Mouse (Mus musculus) embryonic facial prominence, embryonic 13.5 days (tissue): ENCODE results near the gene Gzme. TPM values are rescaled to one million over a fixed set of nuclear protein-coding genes. Genes with fewer than 3 reads are reported as not detected.
"Not testable (repeated sequence)": the region's sequence is repeated elsewhere in the genome, so short reads cannot be mapped to it uniquely, and the experiment has no call there.

Experiments used
- ATAC-seq: fragments of 200-750 bp; cut with Nextera tagmentation; 2 replicates; pipeline ENCODE4 v1.8.0; 2017; ENCODE audit warnings: low read depth; ENCODE audit not compliant: insufficient number of reproducible peaks, insufficient read depth, low FRiP score, low TSS enrichment
- H3K27ac ChIP-seq: fragments of 300-500 bp; sonication (generic); 2 replicates; pipeline ENCODE4 v1.5.1; 2015; ENCODE audit warnings: moderate library complexity, mild to moderate bottlenecking, inconsistent platforms
- H3K27me3 ChIP-seq: fragments of 300-500 bp; sonication (generic); 2 replicates; pipeline ENCODE4 v1.6.1; 2015; ENCODE audit warnings: mild to moderate bottlenecking, inconsistent platforms
- H3K36me3 ChIP-seq: fragments of 300-500 bp; sonication (generic); 2 replicates; pipeline ENCODE4 v1.6.1; 2015; ENCODE audit warnings: mild to moderate bottlenecking, inconsistent platforms
- H3K4me1 ChIP-seq: fragments of 300-500 bp; sonication (generic); 2 replicates; pipeline ENCODE4 v1.6.1; 2015; ENCODE audit warnings: inconsistent platforms
- H3K4me2 ChIP-seq: fragments of 300-500 bp; sonication (generic); 2 replicates; pipeline ENCODE4 v1.6.1; 2015; ENCODE audit warnings: moderate library complexity, mild to moderate bottlenecking, inconsistent platforms
- H3K4me3 ChIP-seq: fragments of 300-500 bp; sonication (generic); 2 replicates; pipeline ENCODE4 v1.5.1; 2015; ENCODE audit warnings: mild to moderate bottlenecking, inconsistent platforms
- H3K9ac ChIP-seq: fragments of 300-500 bp; sonication (generic); 2 replicates; pipeline ENCODE4 v1.6.1; 2015; ENCODE audit warnings: mild to moderate bottlenecking, inconsistent platforms
- H3K9me3 ChIP-seq: fragments of 300-500 bp; sonication (generic); 2 replicates; pipeline ENCODE4 v1.6.1; 2016; ENCODE audit warnings: inconsistent platforms
- WGBS: fragments of 180-500 bp; shearing (Covaris S2); methylation state at CpG from one replicate; pipeline ENCODE4 v1.1.7; 2015; ENCODE audit warnings: mixed read lengths; 5-methylcytosine and 5-hydroxymethylcytosine counted together
- polyA plus RNA-seq: library from polyadenylated mRNA; unstranded; fragments of >200 nt; fragmentation: Nextera tagmentation; extraction: Ambion mirVana; gene quantifications from 2 replicates; pipeline ENCODE4 v1.2.1, GENCODE M21; 2015

Gzme gene
- polyA plus RNA-seq, result not detected in 2 replicates

DNA sequence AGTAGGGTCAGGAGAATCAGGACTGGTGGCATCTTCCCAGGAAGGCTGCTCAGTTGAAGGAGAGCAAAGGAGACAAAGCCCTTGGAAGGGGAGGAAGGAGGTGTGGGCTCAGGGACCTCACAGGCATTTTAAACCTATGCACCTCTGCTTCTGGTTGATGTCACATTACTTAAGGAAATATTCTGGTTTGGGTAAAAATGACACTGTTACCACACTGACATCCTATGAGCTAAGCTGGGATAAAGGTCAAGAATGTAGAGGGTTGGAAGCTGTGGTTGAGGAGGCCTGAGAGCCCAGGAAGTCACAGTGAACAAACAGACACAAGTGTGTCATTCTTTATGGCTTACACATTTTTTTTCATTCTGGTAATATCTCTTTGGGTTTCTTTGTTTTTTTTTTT lies at the start of gene Gzme:
Gene Gzme, minus strand, starts transcription at position 101 of the 400 bp plus-strand sequence.
- Histone ChIP-seq H3K9me3 (no peaks in the 10 kb centered on the region), H3K4me1 (no peaks in the 10 kb centered on the region), H3K4me3 (no peak within 1 kb of the TSS), H3K27me3 (no peaks in the 10 kb centered on the region), H3K4me2 (no peak within 1 kb of the TSS), H3K9ac (no peak within 1 kb of the TSS), H3K27ac (no peak within 1 kb of the TSS), H3K36me3 (no peaks in the 10 kb centered on the region)
- ATAC-seq, result no peak

DNA sequence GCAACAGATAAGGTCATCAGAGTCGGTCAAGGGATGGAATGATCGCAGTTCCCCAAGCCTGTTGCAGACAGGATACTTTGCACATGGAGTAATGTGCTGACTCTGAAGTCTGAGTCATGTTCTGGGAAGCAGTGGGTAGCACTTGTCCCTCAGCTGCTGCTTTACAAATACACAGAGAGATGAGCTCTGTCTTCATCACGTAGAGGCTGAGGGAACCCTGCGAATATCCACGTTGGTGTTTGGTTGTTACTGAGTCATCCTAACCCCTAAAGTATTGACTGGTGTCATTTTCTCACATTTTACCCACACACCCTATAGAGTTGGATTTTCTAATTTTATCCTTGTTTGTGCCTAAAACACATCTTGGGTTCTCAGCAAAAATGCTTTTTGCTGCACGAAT lies 47.6 kb upstream of the Gzme start:
- Histone ChIP-seq H3K4me2 (no peak overlapping the region), H3K4me3 (no peak overlapping the region), H3K4me1 (no peaks in the 10 kb centered on the region), H3K9ac (no peak overlapping the region), H3K36me3 (no peaks in the 10 kb centered on the region), H3K27me3 (no peaks in the 10 kb centered on the region), H3K9me3 (no peaks in the 10 kb centered on the region), H3K27ac (no peak overlapping the region)
- 77% methylated on average over 6 of the region's 6 CpGs for WGBS
- no peak for ATAC-seq

- Histone ChIP-seq H3K4me1 (no peaks in the 10 kb centered on the region), H3K9me3 (no peaks in the 10 kb centered on the region), H3K27me3 (no peaks in the 10 kb centered on the region), H3K36me3 (no peaks in the 10 kb centered on the region), H3K4me2 (no peak overlapping the region), H3K4me3 (no peak overlapping the region), H3K27ac (no peak overlapping the region), H3K9ac (no peak overlapping the region)
- WGBS, result 81% methylated on average over 2 of the region's 2 CpGs
- ATAC-seq, result no peak
Observed at GRCm38 (mm10) chr14:56162109-56162508, 41.7 kb upstream of the Gzme start.

DNA sequence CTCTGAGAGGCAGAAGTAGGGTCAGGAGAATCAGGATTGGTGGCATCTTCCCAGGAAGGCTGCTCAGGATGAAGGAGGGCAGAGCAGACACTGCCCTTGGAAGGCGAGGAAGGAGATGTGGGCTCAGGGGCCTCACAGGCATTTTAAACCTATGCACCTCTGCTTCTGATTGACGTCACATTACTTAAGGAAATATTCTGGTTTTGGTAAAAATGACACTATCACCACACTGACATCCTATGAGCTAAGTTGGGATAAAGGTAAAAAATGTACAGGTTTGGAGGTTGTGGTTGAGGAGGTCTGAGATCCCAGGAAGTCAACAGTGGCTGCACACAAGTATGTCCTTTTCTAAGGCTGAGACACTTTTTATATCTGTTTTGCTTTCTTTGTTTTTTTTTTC lies 39.1 kb upstream of the Gzme start, which contains the start of gene Gzmg:
Gene Gzmg, minus strand, starts transcription at position 101 of the 400 bp plus-strand sequence.
- WGBS, result 82% methylated on average over 2 of the region's 2 CpGs
- not testable (repeated sequence) for H3K4me2 ChIP-seq, H3K4me1 ChIP-seq, ATAC-seq, H3K9ac ChIP-seq, H3K27ac ChIP-seq, H3K9me3 ChIP-seq, H3K4me3 ChIP-seq, H3K36me3 ChIP-seq, H3K27me3 ChIP-seq

DNA sequence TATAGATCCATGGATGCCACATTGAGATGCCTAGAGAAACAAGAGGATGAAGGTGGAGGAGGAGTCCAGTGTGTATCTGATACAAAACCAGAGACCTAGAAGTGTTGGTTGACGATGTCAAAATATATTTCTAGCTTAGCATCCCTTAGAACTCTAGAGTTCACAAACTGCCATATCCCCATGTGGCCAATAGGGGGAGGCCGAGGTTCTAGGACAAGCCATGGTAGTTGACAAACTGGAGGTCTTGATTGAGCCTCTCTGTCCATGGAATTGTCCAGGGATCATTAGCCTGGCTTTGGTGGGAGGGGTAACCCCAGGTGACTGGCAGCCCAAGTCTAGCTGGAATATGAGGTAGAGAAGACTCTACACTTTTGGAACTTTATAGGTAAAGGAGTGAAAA lies 34.9 kb upstream of the Gzme start:
- Histone ChIP-seq H3K4me3 (no peak overlapping the region), H3K9me3 (no peaks in the 10 kb centered on the region), H3K27ac (no peak overlapping the region), H3K4me1 (no peaks in the 10 kb centered on the region), H3K9ac (no peak overlapping the region), H3K4me2 (no peak overlapping the region), H3K36me3 (no peaks in the 10 kb centered on the region), H3K27me3 (no peaks in the 10 kb centered on the region)
- no peak for ATAC-seq
- 73% methylated on average over 2 of the region's 2 CpGs for WGBS

DNA sequence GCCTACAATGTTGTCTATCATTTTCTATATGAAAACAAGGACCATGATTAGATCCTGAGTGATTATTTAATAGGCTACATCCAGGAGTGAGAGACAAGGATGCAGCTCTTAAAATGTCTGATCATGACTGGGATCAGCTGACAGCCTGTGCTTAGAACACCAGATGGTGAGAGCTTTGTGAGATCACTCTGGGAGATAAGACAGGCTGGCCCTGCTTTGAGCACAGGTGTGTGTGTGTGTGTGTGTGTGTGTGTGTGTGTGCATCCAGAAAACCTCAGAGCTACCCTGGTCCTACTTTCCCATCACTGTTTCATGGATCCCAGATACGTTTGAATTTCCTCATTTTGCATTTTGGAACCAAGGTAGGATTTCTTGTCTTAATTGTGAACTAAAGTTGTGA lies 13.2 kb upstream of the Gzme start:
- not testable (repeated sequence) for ATAC-seq, H3K4me2 ChIP-seq, H3K27ac ChIP-seq, H3K27me3 ChIP-seq, H3K4me1 ChIP-seq, H3K4me3 ChIP-seq, H3K36me3 ChIP-seq, H3K9ac ChIP-seq, H3K9me3 ChIP-seq
- 89% methylated on average over 1 of the region's 1 CpGs for WGBS

DNA sequence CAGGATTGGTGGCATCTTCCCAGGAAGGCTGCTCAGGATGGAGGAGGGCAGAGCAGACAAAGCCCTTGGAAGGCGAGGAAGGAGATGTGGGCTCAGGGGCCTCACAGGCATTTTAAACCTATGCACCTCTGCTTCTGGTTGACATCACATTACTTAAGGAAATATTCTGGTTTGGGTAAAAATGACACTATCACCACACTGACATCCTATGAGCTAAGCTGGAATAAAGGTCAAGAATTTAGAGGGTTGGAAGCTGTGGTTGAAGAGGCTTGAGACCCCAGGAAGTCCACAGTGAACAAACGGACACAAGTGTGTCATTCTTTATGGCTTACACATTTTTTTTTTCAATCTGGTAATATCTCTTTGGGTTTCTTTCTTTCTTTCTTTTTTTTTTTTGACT lies 12.1 kb upstream of the Gzme start, which contains the start of gene Gzmd:
Gene Gzmd, minus strand, starts transcription at position 101 of the 400 bp plus-strand sequence.
- H3K9me3 ChIP-seq, H3K4me3 ChIP-seq, H3K4me1 ChIP-seq, H3K36me3 ChIP-seq, H3K9ac ChIP-seq, H3K4me2 ChIP-seq, H3K27me3 ChIP-seq, H3K27ac ChIP-seq, ATAC-seq: not testable (repeated sequence)
- 76% methylated on average over 2 of the region's 2 CpGs for WGBS

- Histone ChIP-seq H3K27me3 (no peaks in the 10 kb centered on the region), H3K4me3 (no peak overlapping the region), H3K27ac (no peak overlapping the region), H3K36me3 (no peaks in the 10 kb centered on the region), H3K9me3 (no peaks in the 10 kb centered on the region), H3K4me2 (no peak overlapping the region), H3K9ac (no peak overlapping the region), H3K4me1 (no peaks in the 10 kb centered on the region)
- no peak for ATAC-seq
- 43% methylated on average over 3 of the region's 3 CpGs for WGBS
Observed at GRCm38 (mm10) chr14:56128341-56128740, 7.9 kb upstream of the Gzme start.

- no peak for ATAC-seq
- Histone ChIP-seq H3K4me3 (no peak overlapping the region), H3K9ac (no peak overlapping the region), H3K4me1 (no peaks in the 10 kb centered on the region), H3K27ac (no peak overlapping the region), H3K9me3 (no peaks in the 10 kb centered on the region), H3K4me2 (no peak overlapping the region), H3K36me3 (no peaks in the 10 kb centered on the region), H3K27me3 (no peaks in the 10 kb centered on the region)
- WGBS, result 78% methylated on average over 3 of the region's 3 CpGs
Observed at GRCm38 (mm10) chr14:56123516-56123915, 3.1 kb upstream of the Gzme start.

GRCm38 (mm10) chr14:56115531-56116310 lies 4.7 kb downstream of the Gzme start:
- not testable (repeated sequence) for H3K27ac ChIP-seq, H3K9me3 ChIP-seq, H3K4me3 ChIP-seq, H3K9ac ChIP-seq, H3K27me3 ChIP-seq, H3K4me1 ChIP-seq, H3K4me2 ChIP-seq, H3K36me3 ChIP-seq, ATAC-seq
- 91% methylated on average over 33 of the region's 33 CpGs for WGBS

- Histone ChIP-seq H3K9ac (no peak overlapping the region), H3K4me1 (no peaks in the 10 kb centered on the region), H3K4me3 (no peak overlapping the region), H3K4me2 (no peak overlapping the region), H3K27me3 (no peaks in the 10 kb centered on the region), H3K27ac (no peak overlapping the region), H3K9me3 (no peaks in the 10 kb centered on the region), H3K36me3 (no peaks in the 10 kb centered on the region)
- 78% methylated on average over 13 of the region's 13 CpGs for WGBS
- ATAC-seq, result no peak
Observed at GRCm38 (mm10) chr14:56105447-56106180, 14.8 kb downstream of the Gzme start.

DNA sequence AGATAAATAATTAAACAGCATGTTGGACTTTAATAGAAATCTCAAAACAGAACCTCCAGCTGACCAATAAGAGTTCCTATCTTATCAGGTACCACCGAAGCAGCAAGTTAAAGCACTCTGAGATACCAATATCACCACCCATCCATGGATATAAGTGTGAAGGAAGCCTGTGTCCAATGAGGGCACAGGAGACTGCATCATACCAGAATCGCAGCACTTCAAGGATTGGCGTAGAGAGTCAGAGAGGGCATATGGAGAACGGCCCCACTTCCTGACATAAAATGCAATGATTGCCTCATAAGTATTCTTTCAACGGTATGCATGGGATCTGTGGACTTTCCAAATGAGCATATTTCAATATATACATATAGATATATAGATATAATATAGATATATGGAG lies 15.4 kb downstream of the Gzme start:
- H3K27me3 ChIP-seq, result no peaks in the 10 kb centered on the region
- no peaks in the 10 kb centered on the region for H3K9me3 ChIP-seq
- no peak overlapping the region for H3K9ac ChIP-seq
- H3K36me3 ChIP-seq, result no peaks in the 10 kb centered on the region
- H3K27ac ChIP-seq, result no peak overlapping the region
- ATAC-seq, result no peak
- no peaks in the 10 kb centered on the region for H3K4me1 ChIP-seq
- WGBS, result 83% methylated on average over 5 of the region's 5 CpGs
- no peak overlapping the region for H3K4me3 ChIP-seq
- H3K4me2 ChIP-seq, result no peak overlapping the region
